Mouse (Mus musculus): ENCODE data around the gene Myom1. TPM values are rescaled to one million over a fixed set of nuclear protein-coding genes. Genes with fewer than 3 reads are reported as not detected.
"Not testable (repeated sequence)": the region's sequence is repeated elsewhere in the genome, so short reads cannot be mapped to it uniquely, and the experiment has no call there.

Gene Myom1
- polyA plus RNA-seq, 1 experiment from 2014 or later = 1.5 TPM

- H3K4me3 ChIP-seq (ENCODE audit: low read depth, low read length); H3K4me2 ChIP-seq (ENCODE audit: low read depth, low read length); H3K4me1 ChIP-seq (ENCODE audit: control insufficient read depth, insufficient read depth, low read length); H3K9ac ChIP-seq (replicated peaks; ENCODE audit: low read depth, low read length); H3K27ac ChIP-seq (ENCODE audit: low read depth, low read length); H3K9me3 ChIP-seq (ENCODE audit: control insufficient read depth, low read length); H3K27me3 ChIP-seq (ENCODE audit: control insufficient read depth, insufficient read depth, low read length); ATAC-seq (ENCODE audit: low read depth): not testable (repeated sequence)
- H3K36me3 ChIP-seq (ENCODE audit: control insufficient read depth, insufficient read depth, low read length) = peaks cover 27% of the 10 kb centered on the region
- 93% methylated on average over 14 of the region's 14 CpGs for WGBS
Measured at GRCm38 (mm10) chr17:70974065-70974464, 28.4 kb upstream of the Myom1 start.

- 94% methylated on average over 6 of the region's 6 CpGs for WGBS
- Histone ChIP-seq H3K9ac (replicated peaks; ENCODE audit: low read depth, low read length) (no peak overlapping the region), H3K4me2 (ENCODE audit: low read depth, low read length) (no peak overlapping the region), H3K36me3 (ENCODE audit: control insufficient read depth, insufficient read depth, low read length) (peaks cover 30% of the 10 kb centered on the region), H3K27ac (ENCODE audit: low read depth, low read length) (no peak overlapping the region), H3K4me1 (ENCODE audit: control insufficient read depth, insufficient read depth, low read length) (no peaks in the 10 kb centered on the region), H3K27me3 (ENCODE audit: control insufficient read depth, insufficient read depth, low read length) (no peaks in the 10 kb centered on the region), H3K9me3 (ENCODE audit: control insufficient read depth, low read length) (no peaks in the 10 kb centered on the region), H3K4me3 (ENCODE audit: low read depth, low read length) (no peak overlapping the region)
- no peak for ATAC-seq (ENCODE audit: low read depth)
Measured at GRCm38 (mm10) chr17:70977799-70978198, 24.6 kb upstream of the Myom1 start.

DNA sequence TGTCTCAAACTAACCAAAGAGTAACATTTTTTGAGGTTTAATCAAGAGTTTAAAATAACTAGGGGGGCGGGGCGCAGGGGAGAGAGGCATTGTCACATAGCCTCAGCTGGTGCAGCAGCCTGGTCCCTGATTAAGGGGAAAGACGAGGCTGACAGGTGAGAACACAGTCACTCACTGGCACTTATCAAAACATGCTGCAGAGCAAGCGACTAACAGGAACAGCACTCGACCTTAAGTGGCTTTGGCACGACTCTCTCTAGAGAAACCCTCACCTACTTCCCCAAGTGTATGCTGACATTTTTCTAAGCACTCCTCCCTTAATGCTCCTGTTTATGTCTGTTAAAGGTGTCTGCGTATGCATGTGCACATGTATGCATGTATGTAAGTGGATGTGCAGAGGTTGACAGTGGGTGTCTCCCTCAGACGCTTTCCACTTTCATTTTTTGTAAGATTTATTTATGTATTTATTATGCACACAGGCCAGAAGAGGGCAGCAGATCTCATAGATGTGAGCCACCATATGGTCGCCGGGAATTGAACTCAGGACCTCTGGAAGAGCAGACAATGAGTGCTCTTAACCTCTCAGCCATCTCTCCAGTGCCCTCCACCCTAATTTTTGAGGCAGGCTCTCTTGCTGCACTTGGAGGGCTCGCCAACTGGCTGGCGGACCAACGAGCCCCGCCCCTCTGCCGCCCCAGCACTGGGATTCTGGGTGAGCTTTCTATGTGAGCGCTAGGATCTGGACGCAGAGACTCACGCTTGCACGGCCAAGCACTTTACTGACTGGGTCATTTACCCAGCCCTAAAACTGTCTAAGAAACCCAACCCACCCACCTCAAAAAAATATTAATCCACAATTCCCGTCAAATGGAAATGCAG, 22.8 kb upstream of the Myom1 start:
- Histone ChIP-seq H3K36me3 (ENCODE audit: control insufficient read depth, insufficient read depth, low read length) (peaks cover 23% of the 10 kb centered on the region), H3K27ac (ENCODE audit: low read depth, low read length) (no peak overlapping the region)
- WGBS = 91% methylated on average over 20 of the region's 20 CpGs

DNA sequence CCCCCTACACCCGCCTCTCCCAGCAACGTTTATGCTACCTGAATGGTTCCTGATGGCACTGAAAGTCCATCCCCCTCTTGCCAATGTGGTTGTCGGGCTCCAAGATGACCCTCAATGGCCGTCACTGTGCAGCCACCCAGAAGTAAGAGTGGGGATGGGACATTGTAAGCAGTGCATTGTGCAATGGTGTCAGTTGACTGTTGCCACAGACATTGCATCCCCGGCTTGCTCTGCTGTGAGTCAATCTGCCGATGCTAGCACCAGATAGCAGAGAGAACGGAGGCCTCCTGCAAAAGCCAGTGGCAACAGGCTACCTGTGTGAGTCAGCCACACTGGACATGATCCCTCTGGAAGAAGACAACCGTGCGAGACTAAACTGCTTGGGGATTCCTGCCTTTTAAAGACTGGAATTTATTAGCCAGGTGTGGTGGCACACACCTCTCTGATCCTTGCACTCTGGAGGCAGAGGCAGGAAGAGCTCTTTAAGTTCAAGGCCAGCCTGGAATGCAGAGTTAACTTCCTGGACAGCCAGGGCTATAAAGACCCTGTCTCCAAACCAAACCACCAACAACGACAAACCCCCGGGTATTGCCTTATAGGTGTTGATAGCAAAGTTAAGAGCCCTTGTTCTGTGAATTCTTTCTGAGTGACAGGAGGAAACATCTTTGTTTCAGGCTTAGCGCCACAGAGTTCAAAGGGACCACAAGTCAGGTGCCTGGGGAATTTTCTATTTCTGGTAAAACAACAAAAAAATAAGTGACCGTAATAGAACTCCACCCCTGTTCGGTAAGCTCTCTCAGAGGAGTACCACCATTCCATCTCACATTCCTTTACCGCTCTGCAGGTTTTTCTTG, 16.7 kb upstream of the Myom1 start:
- Histone ChIP-seq H3K4me2 (ENCODE audit: low read depth, low read length) (no peak overlapping the region), H3K4me3 (ENCODE audit: low read depth, low read length) (no peak overlapping the region), H3K9me3 (ENCODE audit: control insufficient read depth, low read length) (no peaks in the 10 kb centered on the region), H3K27ac (ENCODE audit: low read depth, low read length) (no peak overlapping the region), H3K4me1 (ENCODE audit: control insufficient read depth, insufficient read depth, low read length) (peaks cover 17% of the 10 kb centered on the region), H3K36me3 (ENCODE audit: control insufficient read depth, insufficient read depth, low read length) (peaks cover 4% of the 10 kb centered on the region; the same call in 1 of the 2 replicates), H3K27me3 (ENCODE audit: control insufficient read depth, insufficient read depth, low read length) (no peaks in the 10 kb centered on the region), H3K9ac (replicated peaks; ENCODE audit: low read depth, low read length) (no peak overlapping the region)
- whole genome bisulfite sequencing = 88% methylated on average over 15 of the region's 15 CpGs
- ATAC-seq (ENCODE audit: low read depth) = no peak

More for the DNA sequence above, 22.8 kb upstream of the Myom1 start:
- Histone ChIP-seq H3K9ac (replicated peaks; ENCODE audit: low read depth, low read length) (no peak overlapping the region), H3K4me1 (ENCODE audit: control insufficient read depth, insufficient read depth, low read length) (no peaks in the 10 kb centered on the region), H3K4me3 (ENCODE audit: low read depth, low read length) (no peak overlapping the region), H3K27me3 (ENCODE audit: control insufficient read depth, insufficient read depth, low read length) (no peaks in the 10 kb centered on the region), H3K4me2 (ENCODE audit: low read depth, low read length) (no peak overlapping the region), H3K9me3 (ENCODE audit: control insufficient read depth, low read length) (no peaks in the 10 kb centered on the region)
- ATAC-seq (ENCODE audit: low read depth) = no peak

DNA sequence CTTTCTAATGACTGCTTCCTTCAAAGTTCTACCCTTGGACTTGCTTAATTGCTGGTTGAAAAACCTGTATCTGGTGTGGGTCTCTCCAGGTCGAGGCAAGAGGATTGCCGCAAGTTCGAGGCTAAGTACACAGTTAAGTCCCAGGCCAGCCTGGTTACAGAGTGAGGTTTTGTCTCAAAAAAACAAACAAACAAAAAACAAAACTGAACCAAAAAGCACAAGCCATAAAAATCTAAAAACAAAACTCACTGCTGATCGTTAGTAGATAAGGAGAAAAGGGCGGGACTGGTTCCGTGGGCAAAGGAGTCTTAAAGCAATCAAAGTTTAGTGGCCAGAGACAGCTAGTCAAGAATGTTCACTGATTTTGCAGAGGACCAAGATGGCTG, 16.1 kb upstream of the Myom1 start:
- no peak overlapping the region for H3K9ac ChIP-seq (replicated peaks; ENCODE audit: low read depth, low read length)
- H3K4me2 ChIP-seq (ENCODE audit: low read depth, low read length) = no peak overlapping the region
- H3K36me3 ChIP-seq (ENCODE audit: control insufficient read depth, insufficient read depth, low read length) = peaks cover 4% of the 10 kb centered on the region; the same call in 1 of the 2 replicates
- no peak overlapping the region for H3K4me3 ChIP-seq (ENCODE audit: low read depth, low read length)
- 93% methylated on average over 6 of the region's 6 CpGs for WGBS
- no peaks in the 10 kb centered on the region for H3K9me3 ChIP-seq (ENCODE audit: control insufficient read depth, low read length)
- H3K4me1 ChIP-seq (ENCODE audit: control insufficient read depth, insufficient read depth, low read length) = peaks cover 20% of the 10 kb centered on the region
- no peaks in the 10 kb centered on the region for H3K27me3 ChIP-seq (ENCODE audit: control insufficient read depth, insufficient read depth, low read length)
- no peak for ATAC-seq (ENCODE audit: low read depth)
- no peak overlapping the region for H3K27ac ChIP-seq (ENCODE audit: low read depth, low read length)

- Histone ChIP-seq H3K27ac (ENCODE audit: low read depth, low read length) (no peak overlapping the region), H3K9me3 (ENCODE audit: control insufficient read depth, low read length) (no peaks in the 10 kb centered on the region), H3K4me1 (ENCODE audit: control insufficient read depth, insufficient read depth, low read length) (peaks cover 21% of the 10 kb centered on the region), H3K27me3 (ENCODE audit: control insufficient read depth, insufficient read depth, low read length) (no peaks in the 10 kb centered on the region), H3K36me3 (ENCODE audit: control insufficient read depth, insufficient read depth, low read length) (peaks cover under 1% of the 10 kb centered on the region; the same call in 1 of the 2 replicates), H3K4me2 (ENCODE audit: low read depth, low read length) (no peak overlapping the region), H3K9ac (replicated peaks; ENCODE audit: low read depth, low read length) (no peak overlapping the region), H3K4me3 (ENCODE audit: low read depth, low read length) (no peak overlapping the region)
- ATAC-seq (ENCODE audit: low read depth) = no peak
- WGBS = 94% methylated on average over 15 of the region's 15 CpGs
Measured at GRCm38 (mm10) chr17:70986831-70987660, 15.4 kb upstream of the Myom1 start.

GRCm38 (mm10) chr17:70988337-70988767, 14.1 kb upstream of the Myom1 start:
- H3K27ac ChIP-seq (ENCODE audit: low read depth, low read length) = no peak overlapping the region
- H3K4me3 ChIP-seq (ENCODE audit: low read depth, low read length) = no peak overlapping the region
- H3K9me3 ChIP-seq (ENCODE audit: control insufficient read depth, low read length) = no peaks in the 10 kb centered on the region
- H3K36me3 ChIP-seq (ENCODE audit: control insufficient read depth, insufficient read depth, low read length) = no peaks in the 10 kb centered on the region
- 88% methylated on average over 12 of the region's 12 CpGs for WGBS
- H3K27me3 ChIP-seq (ENCODE audit: control insufficient read depth, insufficient read depth, low read length) = no peaks in the 10 kb centered on the region
- H3K4me2 ChIP-seq (ENCODE audit: low read depth, low read length) = no peak overlapping the region; the same call in 1 of the 2 replicates
- H3K4me1 ChIP-seq (ENCODE audit: control insufficient read depth, insufficient read depth, low read length) = peaks cover 21% of the 10 kb centered on the region
- no peak for ATAC-seq (ENCODE audit: low read depth)
- no peak overlapping the region for H3K9ac ChIP-seq (replicated peaks; ENCODE audit: low read depth, low read length)

DNA sequence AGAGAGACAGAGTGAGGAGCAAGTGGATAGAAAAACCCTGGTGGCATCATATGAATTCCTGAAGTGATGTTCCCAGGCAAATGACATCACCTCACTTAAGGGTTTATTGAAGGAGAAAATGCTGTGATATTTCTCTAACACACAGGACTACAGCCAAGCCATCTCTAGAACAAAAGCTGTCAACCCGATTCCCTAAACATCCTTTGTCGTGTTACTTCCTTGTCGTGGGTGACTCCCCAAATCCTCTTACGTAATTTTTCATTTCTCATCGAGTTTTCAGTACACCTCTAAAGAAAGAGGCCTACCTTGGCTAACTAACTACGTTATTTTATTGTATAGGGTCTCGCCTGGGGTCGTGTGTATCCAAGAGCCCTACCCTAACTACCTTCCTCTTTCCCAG, 13.0 kb upstream of the Myom1 start:
- Histone ChIP-seq H3K27me3 (ENCODE audit: control insufficient read depth, insufficient read depth, low read length) (no peaks in the 10 kb centered on the region), H3K36me3 (ENCODE audit: control insufficient read depth, insufficient read depth, low read length) (no peaks in the 10 kb centered on the region), H3K27ac (ENCODE audit: low read depth, low read length) (no peak overlapping the region), H3K4me2 (ENCODE audit: low read depth, low read length) (peak overlapping the region; percentile 56), H3K4me1 (ENCODE audit: control insufficient read depth, insufficient read depth, low read length) (peaks cover 21% of the 10 kb centered on the region), H3K9ac (replicated peaks; ENCODE audit: low read depth, low read length) (peak overlapping the region; percentile 94), H3K4me3 (ENCODE audit: low read depth, low read length) (peak overlapping the region; percentile 98), H3K9me3 (ENCODE audit: control insufficient read depth, low read length) (no peaks in the 10 kb centered on the region)
- 58% methylated on average over 8 of the region's 8 CpGs for WGBS
- ATAC-seq (ENCODE audit: low read depth) = no peak

Data from neural tube, embryonic 14.5 days (tissue).